Mouse (Mus musculus): ENCODE data around the gene Odc1. TPM values are rescaled to one million over a fixed set of nuclear protein-coding genes. Genes with fewer than 3 reads are reported as not detected.

Odc1 gene
- total RNA-seq, 2 experiments from 2014 or later: 50.3 to 379 TPM

GRCm38 (mm10) chr12:17576041-17576440 is 31.4 kb downstream of the Odc1 start:
- DNase-seq: peak; percentile 44
- intact Hi-C loops (cut with DNase I): no loop called here
- TF ChIP-seq CTCF (IDR thresholded peaks at IDR 0.05): no peak
- Histone ChIP-seq H3K27ac (peak overlapping the region; percentile 35; the same call in 1 of the 2 replicates), H3K4me3 (peak overlapping the region; percentile 55)

DNA sequence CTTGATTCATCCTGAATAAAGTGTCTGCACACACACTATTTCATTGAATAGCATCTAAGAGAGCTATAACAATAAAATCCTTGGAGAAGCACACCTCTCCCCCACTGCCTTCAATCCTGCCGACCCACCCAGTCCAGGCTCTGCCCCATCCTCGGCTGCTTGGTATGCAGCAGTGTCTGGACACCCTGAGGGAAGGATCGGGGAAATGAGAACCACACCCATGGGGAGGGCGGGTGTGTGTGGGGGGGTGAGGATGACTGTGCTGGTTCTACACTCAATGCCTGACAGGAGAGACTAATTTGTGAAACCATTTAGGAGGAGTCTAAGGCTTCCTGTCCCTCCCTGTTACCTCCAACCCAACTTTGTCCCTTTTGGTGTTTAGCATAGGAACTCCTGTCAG is 34.0 kb downstream of the Odc1 start:
- H3K27ac ChIP-seq: no peak overlapping the region
- H3K4me3 ChIP-seq: no peak overlapping the region
- TF ChIP-seq CTCF (IDR thresholded peaks at IDR 0.05): no peak
- intact Hi-C loops (cut with DNase I): no loop called here
- DNase-seq: no peak

- Histone ChIP-seq H3K27ac (no peak overlapping the region), H3K4me3 (no peak overlapping the region)
- TF ChIP-seq CTCF (IDR thresholded peaks at IDR 0.05): no peak
- no peak for DNase-seq
- intact Hi-C loops (cut with DNase I): no loop called here
Observed at GRCm38 (mm10) chr12:17581001-17581400, 36.4 kb downstream of the Odc1 start.

DNA sequence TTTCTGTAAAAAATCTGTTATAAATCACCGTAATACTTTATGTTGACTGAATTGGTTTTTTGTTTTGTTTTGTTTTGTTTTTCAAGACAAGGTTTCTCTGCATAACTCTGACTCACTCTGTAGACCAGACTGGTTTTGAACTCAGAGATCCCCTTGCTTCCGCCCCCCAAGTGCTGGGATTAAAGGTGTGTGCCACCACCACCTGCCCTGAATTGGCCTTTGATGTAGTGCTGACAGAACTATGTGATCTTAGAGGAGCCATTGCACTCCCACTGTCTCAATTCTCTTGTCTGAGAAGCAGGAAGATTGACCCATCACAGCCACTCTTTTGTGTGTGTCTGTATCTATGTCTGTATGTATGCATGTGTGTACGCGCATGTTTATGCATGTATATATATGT is 37.8 kb downstream of the Odc1 start:
- no peak for DNase-seq
- Histone ChIP-seq H3K27ac (no peak overlapping the region), H3K4me3 (no peak overlapping the region)
- intact Hi-C loops (cut with DNase I): no loop called here
- TF ChIP-seq CTCF (IDR thresholded peaks at IDR 0.05): no peak

- no peak for DNase-seq
- intact Hi-C loops (cut with DNase I): no loop called here
Observed at GRCm38 (mm10) chr12:17583860-17584259, 39.3 kb downstream of the Odc1 start.

GRCm38 (mm10) chr12:17586011-17586410 is 41.4 kb downstream of the Odc1 start:
- H3K27ac ChIP-seq: no peak overlapping the region
- TF ChIP-seq CTCF (IDR thresholded peaks at IDR 0.05): no peak
- intact Hi-C loops (cut with DNase I): no loop called here
- no peak for DNase-seq
- no peak overlapping the region for H3K4me3 ChIP-seq

More at GRCm38 (mm10) chr12:17583860-17584259, 39.3 kb downstream of the Odc1 start:
- H3K27ac ChIP-seq: no peak overlapping the region
- TF ChIP-seq CTCF (IDR thresholded peaks at IDR 0.05): no peak
- H3K4me3 ChIP-seq: no peak overlapping the region

DNA sequence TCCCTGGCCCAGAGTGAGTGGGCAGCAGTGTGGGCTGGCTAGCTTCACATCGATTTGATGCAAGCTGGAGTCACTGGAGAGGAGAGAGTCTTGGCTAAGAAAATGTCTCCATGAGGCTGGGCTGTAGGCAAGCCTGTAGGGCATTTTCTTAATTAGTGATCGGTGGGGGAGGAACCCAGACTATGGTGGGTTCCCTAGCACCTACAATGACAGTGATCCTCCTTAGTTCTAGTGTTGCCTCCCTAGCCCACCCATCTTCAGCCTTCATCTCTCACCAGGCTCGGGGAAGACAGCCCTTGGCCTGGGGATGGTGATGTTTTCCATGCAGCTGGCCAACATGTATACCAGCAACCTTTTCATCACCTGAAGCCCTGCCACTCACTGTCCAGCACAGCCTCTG is 43.8 kb downstream of the Odc1 start:
- no peak overlapping the region for H3K27ac ChIP-seq
- intact Hi-C loops (cut with DNase I): no loop called here
- no peak for DNase-seq
- no peak overlapping the region for H3K4me3 ChIP-seq
- no peak for TF ChIP-seq CTCF (IDR thresholded peaks at IDR 0.05)

- no peak for TF ChIP-seq CTCF (IDR thresholded peaks at IDR 0.05)
- H3K27ac ChIP-seq: no peak overlapping the region
- intact Hi-C loops (cut with DNase I): no loop called here
- no peak overlapping the region for H3K4me3 ChIP-seq
- no peak for DNase-seq
Observed at GRCm38 (mm10) chr12:17588906-17589612, 44.5 kb downstream of the Odc1 start.

- Histone ChIP-seq H3K27ac (no peak overlapping the region), H3K4me3 (no peak overlapping the region)
- intact Hi-C loops (cut with DNase I): no loop called here
- TF ChIP-seq CTCF (IDR thresholded peaks at IDR 0.05): no peak
- no peak for DNase-seq
Observed at GRCm38 (mm10) chr12:17591249-17591648, 46.7 kb downstream of the Odc1 start.

DNA sequence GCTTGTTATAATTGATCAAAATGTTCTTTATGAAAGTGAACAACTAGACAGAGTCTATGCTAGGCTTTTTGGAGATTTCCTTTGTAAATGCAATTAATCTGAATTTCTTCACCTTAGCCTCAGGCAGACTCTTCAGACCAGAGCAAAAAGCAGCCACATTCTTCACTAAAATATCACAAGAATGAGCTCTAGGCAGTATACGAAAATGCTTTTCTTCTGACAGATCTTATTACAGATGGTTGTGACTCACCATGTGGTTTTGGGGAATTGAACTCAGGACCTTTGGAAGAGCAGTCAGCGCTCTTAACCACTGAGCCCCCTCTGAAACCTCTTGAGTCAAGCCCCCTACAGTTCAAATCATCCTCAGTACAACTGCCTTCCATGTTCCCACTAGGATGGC is 49.4 kb downstream of the Odc1 start:
- Histone ChIP-seq H3K27ac (no peak overlapping the region), H3K4me3 (no peak overlapping the region)
- no peak for TF ChIP-seq CTCF (IDR thresholded peaks at IDR 0.05)
- intact Hi-C loops (cut with DNase I): no loop called here
- no peak for DNase-seq

GRCm38 (mm10) chr12:17594701-17595100 is 50.1 kb downstream of the Odc1 start:
- H3K4me3 ChIP-seq: no peak overlapping the region
- TF ChIP-seq CTCF (IDR thresholded peaks at IDR 0.05): no peak
- no peak overlapping the region for H3K27ac ChIP-seq
- no peak for DNase-seq
- intact Hi-C loops (cut with DNase I): no loop called here

DNA sequence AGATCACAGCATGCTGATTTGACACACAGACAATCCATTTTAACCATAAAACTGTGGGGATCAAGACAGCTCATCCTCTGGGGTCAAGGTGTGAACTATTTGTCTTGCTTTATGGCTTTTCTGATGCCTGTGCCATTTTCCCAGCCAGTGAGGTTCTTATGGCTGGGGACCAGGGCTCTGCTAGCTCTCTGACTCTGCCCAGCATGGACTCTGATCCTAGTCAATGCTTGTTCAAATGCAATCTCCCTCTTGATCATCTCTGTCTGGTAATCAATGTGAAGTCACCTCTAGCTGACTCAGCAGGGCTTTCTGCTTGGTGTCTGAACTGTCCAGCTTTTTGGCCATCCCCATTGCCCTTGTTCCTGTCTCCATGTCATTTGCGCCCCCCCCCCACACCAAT is 50.6 kb downstream of the Odc1 start:
- no peak for DNase-seq
- intact Hi-C loops (cut with DNase I): no loop called here
- no peak for TF ChIP-seq CTCF (IDR thresholded peaks at IDR 0.05)

More for the DNA sequence above, 50.6 kb downstream of the Odc1 start:
- no peak overlapping the region for H3K4me3 ChIP-seq
- H3K27ac ChIP-seq: no peak overlapping the region

Other genes starting within 250 kb of the Odc1 start
- gene Atp6v1c2, start 215.4 kb upstream of the Odc1 start, total RNA-seq (2021): not detected
- gene Nol10, start 196.3 kb upstream of the Odc1 start, total RNA-seq (2021): 1 to 10 TPM; 8.8 to 9.2 TPM
- gene Hpcal1, start 146.1 kb downstream of the Odc1 start, total RNA-seq (2021): 10 to 100 TPM in 1 of 2 experiments, 1 to 10 TPM in 1; 4.8 to 10.3 TPM